Mouse (Mus musculus): Measurements from ENCODE around the gene Bcdin3d.

DNA sequence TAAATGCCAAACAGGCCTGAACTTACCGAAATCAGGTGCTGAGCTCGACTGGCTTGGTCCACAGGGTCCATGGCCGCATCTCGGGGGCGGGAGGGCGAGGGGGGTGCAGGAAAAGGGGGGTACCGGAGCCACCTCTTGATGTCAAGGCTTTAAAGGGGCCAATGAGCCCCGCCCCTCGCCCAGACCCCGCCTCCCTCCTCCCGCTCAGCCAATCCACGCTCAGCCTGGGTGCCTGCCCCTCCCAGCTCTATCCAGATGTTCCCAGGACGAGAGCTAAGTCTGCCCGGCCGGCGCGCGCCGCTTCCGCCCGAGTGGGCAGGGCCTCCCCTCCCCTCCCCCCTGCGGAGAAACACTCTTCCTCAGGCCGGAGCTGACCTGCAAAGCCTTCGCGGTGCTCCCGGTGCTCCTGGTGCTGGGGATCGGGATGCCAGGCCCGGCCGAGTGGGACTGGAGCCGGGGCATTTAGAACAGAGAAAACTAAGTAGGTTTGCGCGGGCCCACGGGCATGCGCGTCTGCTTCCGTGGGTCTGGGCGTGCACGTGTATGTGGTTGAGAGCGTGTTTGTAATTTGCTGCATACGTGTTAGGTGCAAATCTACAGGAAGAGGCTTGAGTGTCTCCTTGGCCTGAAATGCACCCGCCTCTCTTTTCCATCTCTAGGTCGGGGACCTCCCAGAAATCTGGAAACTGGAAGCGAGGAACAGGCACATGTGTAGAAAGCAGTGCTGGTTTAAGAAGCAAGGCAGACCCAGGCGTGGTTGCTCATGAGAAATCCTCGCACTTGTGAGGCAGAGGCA is 16.7 kb downstream of the Bcdin3d start, which contains the start of gene Nckap5l:
- TF ChIP-seq CTCF (IDR thresholded peaks at IDR 0.05; ENCODE audit: low read depth) (no peak), EP300 (optimal IDR thresholded peaks at IDR 0.05) (no peak)

Measured in stomach, postnatal 0 days (tissue).